Mouse (Mus musculus): ENCODE data around the gene Nagk. TPM values are rescaled to one million over a fixed set of nuclear protein-coding genes. Genes with fewer than 3 reads are reported as not detected.
A peak's percentile ranks its signal among the peaks of the same experiment; 100 is the strongest.

Gene Nagk
- total and polyA plus RNA-seq, 2 experiments from 2014 or later, result 50.9 to 70.9 TPM

DNA sequence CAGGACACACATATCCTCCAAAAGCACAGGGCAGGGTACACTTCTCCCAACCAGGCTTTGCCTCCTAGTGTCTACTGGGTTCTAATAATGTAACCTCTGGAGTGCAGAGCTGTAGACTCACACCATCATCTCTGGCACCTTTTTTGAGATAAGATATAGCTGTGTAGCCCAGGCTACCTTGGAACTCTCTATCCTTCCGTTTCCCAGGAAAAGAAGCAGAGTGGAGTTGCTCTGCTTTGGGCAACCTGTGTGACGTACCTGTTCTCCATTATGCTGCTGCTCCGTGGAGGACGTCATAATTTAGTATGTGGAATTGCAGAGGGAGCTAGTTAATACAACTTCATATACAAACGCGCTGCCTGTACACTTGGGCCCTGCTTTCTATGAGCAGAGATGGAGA lies 32.4 kb upstream of the Nagk start, which contains the start of gene Ankrd53:
Gene Ankrd53, plus strand, starts transcription at position 301 of the 400 bp plus-strand sequence.
- H3K4me1 ChIP-seq (ENCODE audit: control insufficient read depth, insufficient read depth), result peaks cover 10% of the 10 kb centered on the region
- 34% methylated on average over 6 of the region's 6 CpGs for WGBS
- no peaks in the 10 kb centered on the region for H3K9me3 ChIP-seq (replicated peaks; ENCODE audit: control insufficient read depth, low read length)
- H3K4me3 ChIP-seq (ENCODE audit: low read depth, low read length), result peak within 1 kb of the TSS; percentile 30
- H3K4me2 ChIP-seq (ENCODE audit: low read depth, low read length), result peak within 1 kb of the TSS; percentile 61
- no peak within 1 kb of the TSS for H3K9ac ChIP-seq (replicated peaks; ENCODE audit: low read depth, low read length)
- DNase-seq (ENCODE audit: low spot score) (no peak), ATAC-seq (ENCODE audit: insufficient read depth, low read depth) (no peak)
- H3K36me3 ChIP-seq (replicated peaks; ENCODE audit: control insufficient read depth, insufficient read depth, low read length), result no peaks in the 10 kb centered on the region
- peaks cover 42% of the 10 kb centered on the region for H3K27me3 ChIP-seq (ENCODE audit: control insufficient read depth, insufficient read depth, low read length)
- TF ChIP-seq CTCF (IDR thresholded peaks at IDR 0.05; ENCODE audit: low read depth) (no peak), EP300 (IDR thresholded peaks at IDR 0.05; ENCODE audit: low read depth) (no peak)
- no peak within 1 kb of the TSS for H3K27ac ChIP-seq (ENCODE audit: low read depth)

DNA sequence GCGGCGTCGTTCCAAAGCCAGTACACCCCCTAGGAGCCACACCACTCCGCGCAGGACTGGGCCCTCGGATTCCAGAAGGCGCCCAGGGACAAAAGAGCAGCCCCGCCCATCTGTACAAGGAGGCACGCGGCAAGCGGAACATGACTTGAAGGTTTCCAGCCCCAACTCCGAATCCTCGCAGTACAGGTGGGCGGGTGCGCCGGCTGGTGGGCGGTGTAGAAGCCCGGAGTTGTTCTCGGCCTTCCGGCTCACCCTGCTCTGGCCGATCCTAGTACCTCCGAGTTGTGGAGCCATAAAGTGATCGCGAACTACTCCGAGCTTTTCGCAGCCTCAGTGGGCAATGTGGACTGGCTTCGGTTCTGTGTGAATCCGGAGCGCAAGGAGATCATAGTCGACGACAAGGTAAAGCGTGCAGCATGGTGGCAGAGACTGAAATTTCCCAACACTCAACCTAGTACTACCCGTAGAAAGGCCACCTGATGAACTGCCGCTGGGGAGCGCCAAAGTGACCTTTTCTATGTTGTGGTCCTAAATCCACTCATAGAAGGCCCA lies 31.8 kb upstream of the Nagk start:
- ATAC-seq (ENCODE audit: insufficient read depth, low read depth), result peak; percentile 46; the same call in 1 of the 2 replicates
- H3K27me3 ChIP-seq (ENCODE audit: control insufficient read depth, insufficient read depth, low read length), result peaks cover 36% of the 10 kb centered on the region
- 3% methylated on average over 35 of the region's 35 CpGs for WGBS

DNA sequence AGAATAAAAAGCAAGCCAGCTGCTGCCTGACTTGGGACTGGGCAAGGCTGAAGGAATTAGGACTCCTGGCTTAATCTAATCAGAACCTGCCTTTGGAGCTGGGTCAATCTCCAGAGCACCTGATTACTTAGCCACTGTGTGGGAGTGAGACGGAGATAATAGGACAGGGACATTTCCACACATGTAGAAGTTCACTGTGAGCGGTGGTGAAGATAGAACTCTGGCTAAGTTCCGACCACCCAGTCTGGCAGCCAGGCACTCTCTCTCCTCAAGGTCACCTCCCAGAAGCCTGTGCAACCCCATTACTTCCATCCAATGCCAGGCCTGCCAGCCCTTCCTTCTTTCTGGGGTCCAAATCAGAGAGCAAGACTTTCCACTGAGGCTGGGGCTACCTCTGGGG lies 27.8 kb upstream of the Nagk start:
- peak; percentile 25 for DNase-seq (ENCODE audit: low spot score)
- no peak overlapping the region for H3K9ac ChIP-seq (replicated peaks; ENCODE audit: low read depth, low read length)
- H3K9me3 ChIP-seq (replicated peaks; ENCODE audit: control insufficient read depth, low read length), result no peaks in the 10 kb centered on the region
- ATAC-seq (ENCODE audit: insufficient read depth, low read depth), result peak; percentile 54; the same call in 1 of the 2 replicates
- H3K4me3 ChIP-seq (ENCODE audit: low read depth, low read length), result no peak overlapping the region
- 31% methylated on average over 3 of the region's 3 CpGs for WGBS
- H3K4me2 ChIP-seq (ENCODE audit: low read depth, low read length), result no peak overlapping the region
- H3K4me1 ChIP-seq (ENCODE audit: control insufficient read depth, insufficient read depth), result peaks cover 27% of the 10 kb centered on the region
- no peak for TF ChIP-seq EP300 (IDR thresholded peaks at IDR 0.05; ENCODE audit: low read depth)
- TF ChIP-seq CTCF (IDR thresholded peaks at IDR 0.05; ENCODE audit: low read depth), result no peak
- H3K27me3 ChIP-seq (ENCODE audit: control insufficient read depth, insufficient read depth, low read length), result 0 out of 2 replicates have a peak, but pooled peaks cover 5% of the 10 kb centered on the region
- peaks cover 29% of the 10 kb centered on the region for H3K36me3 ChIP-seq (replicated peaks; ENCODE audit: control insufficient read depth, insufficient read depth, low read length)
- H3K27ac ChIP-seq (ENCODE audit: low read depth), result peak overlapping the region; percentile 71

More for the DNA sequence above, 31.8 kb upstream of the Nagk start:
- H3K4me3 ChIP-seq (ENCODE audit: low read depth, low read length), result peak overlapping the region; percentile 30
- peaks cover 15% of the 10 kb centered on the region for H3K4me1 ChIP-seq (ENCODE audit: control insufficient read depth, insufficient read depth)
- H3K36me3 ChIP-seq (replicated peaks; ENCODE audit: control insufficient read depth, insufficient read depth, low read length), result no peaks in the 10 kb centered on the region
- peak overlapping the region; percentile 61 for H3K4me2 ChIP-seq (ENCODE audit: low read depth, low read length)
- DNase-seq (ENCODE audit: low spot score), result peak; percentile 31
- H3K9ac ChIP-seq (replicated peaks; ENCODE audit: low read depth, low read length), result no peak overlapping the region
- no peak for TF ChIP-seq CTCF (IDR thresholded peaks at IDR 0.05; ENCODE audit: low read depth)
- TF ChIP-seq EP300 (IDR thresholded peaks at IDR 0.05; ENCODE audit: low read depth), result no peak
- no peaks in the 10 kb centered on the region for H3K9me3 ChIP-seq (replicated peaks; ENCODE audit: control insufficient read depth, low read length)
- no peak overlapping the region for H3K27ac ChIP-seq (ENCODE audit: low read depth)

DNA sequence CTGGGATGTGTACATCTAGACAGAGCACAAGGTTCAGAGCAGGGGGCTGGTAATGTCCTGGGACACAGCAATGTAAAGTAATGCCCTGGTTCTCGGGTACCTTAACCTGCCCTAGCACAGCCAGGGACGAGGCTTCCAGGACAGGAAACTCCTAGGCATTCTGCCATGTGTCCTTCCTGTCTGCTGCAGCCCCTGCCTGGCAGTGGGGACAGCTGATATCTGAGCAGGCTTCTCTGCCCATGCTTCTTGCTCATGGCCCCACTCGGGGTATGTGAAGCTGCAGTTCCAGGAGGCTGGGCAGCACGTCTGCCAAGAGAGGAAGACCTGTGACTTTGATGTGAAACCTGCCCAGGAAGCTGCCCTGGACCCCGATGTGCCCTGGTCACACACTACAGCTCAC lies 26.3 kb upstream of the Nagk start:
- no peak overlapping the region; the same call in 1 of the 2 replicates for H3K27ac ChIP-seq (ENCODE audit: low read depth)
- no peaks in the 10 kb centered on the region for H3K27me3 ChIP-seq (ENCODE audit: control insufficient read depth, insufficient read depth, low read length)
- ATAC-seq (ENCODE audit: insufficient read depth, low read depth), result peak; percentile 21; the same call in 1 of the 2 replicates
- no peak overlapping the region for H3K9ac ChIP-seq (replicated peaks; ENCODE audit: low read depth, low read length)
- no peak overlapping the region for H3K4me2 ChIP-seq (ENCODE audit: low read depth, low read length)
- no peak for DNase-seq (ENCODE audit: low spot score)
- no peaks in the 10 kb centered on the region for H3K9me3 ChIP-seq (replicated peaks; ENCODE audit: control insufficient read depth, low read length)
- no peak for TF ChIP-seq CTCF (IDR thresholded peaks at IDR 0.05; ENCODE audit: low read depth)
- WGBS, result 25% methylated on average over 5 of the region's 5 CpGs
- peaks cover 21% of the 10 kb centered on the region for H3K4me1 ChIP-seq (ENCODE audit: control insufficient read depth, insufficient read depth)
- H3K36me3 ChIP-seq (replicated peaks; ENCODE audit: control insufficient read depth, insufficient read depth, low read length), result peaks cover 44% of the 10 kb centered on the region
- no peak overlapping the region for H3K4me3 ChIP-seq (ENCODE audit: low read depth, low read length)

DNA sequence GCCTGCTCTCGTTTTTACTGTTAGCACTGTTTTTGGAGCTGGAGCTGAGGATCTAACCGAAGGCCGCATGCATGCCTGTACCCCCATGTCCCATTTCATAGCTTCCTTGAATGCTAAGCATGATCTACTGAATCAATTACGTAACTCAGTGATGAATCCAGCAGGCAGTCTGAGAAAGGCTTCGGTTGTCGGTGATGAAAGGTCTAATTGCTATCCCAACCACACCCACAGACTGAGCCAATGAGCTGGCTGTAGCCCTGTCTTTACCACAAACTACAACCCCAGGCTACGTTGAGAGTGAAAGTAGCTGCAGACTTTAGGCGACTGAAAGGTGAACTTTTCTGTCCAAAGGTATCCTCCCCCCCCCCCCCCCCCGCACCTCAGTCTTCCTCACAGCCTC lies 20.7 kb upstream of the Nagk start:
- H3K4me2 ChIP-seq (ENCODE audit: low read depth, low read length), result peak overlapping the region; percentile 87
- peaks cover 10% of the 10 kb centered on the region for H3K4me1 ChIP-seq (ENCODE audit: control insufficient read depth, insufficient read depth)
- no peak for ATAC-seq (ENCODE audit: insufficient read depth, low read depth)
- H3K27me3 ChIP-seq (ENCODE audit: control insufficient read depth, insufficient read depth, low read length), result no peaks in the 10 kb centered on the region
- H3K9me3 ChIP-seq (replicated peaks; ENCODE audit: control insufficient read depth, low read length), result no peaks in the 10 kb centered on the region
- peak overlapping the region; percentile 70 for H3K4me3 ChIP-seq (ENCODE audit: low read depth, low read length)
- no peak for TF ChIP-seq EP300 (IDR thresholded peaks at IDR 0.05; ENCODE audit: low read depth)
- TF ChIP-seq CTCF (IDR thresholded peaks at IDR 0.05; ENCODE audit: low read depth), result no peak
- peak overlapping the region; percentile 79; the same call in 1 of the 2 replicates for H3K9ac ChIP-seq (replicated peaks; ENCODE audit: low read depth, low read length)
- H3K27ac ChIP-seq (ENCODE audit: low read depth), result no peak overlapping the region
- DNase-seq (ENCODE audit: low spot score), result no peak
- peaks cover 43% of the 10 kb centered on the region for H3K36me3 ChIP-seq (replicated peaks; ENCODE audit: control insufficient read depth, insufficient read depth, low read length)
- WGBS, result 51% methylated on average over 8 of the region's 9 CpGs

Data from heart, postnatal 0 days (tissue).